Mouse (Mus musculus) right cerebral cortex, adult 18-20 months (tissue): ENCODE measurements around the gene Gpd1l.
"Not testable (repeated sequence)": the region's sequence is repeated elsewhere in the genome, so short reads cannot be mapped to it uniquely, and the experiment has no call there.

Source experiments
- DNase-seq: peaks from one replicate; pipeline ENCODE4 v3.0.0; 2022; ENCODE audit warnings: mixed read lengths

Gene Gpd1l

GRCm38 (mm10) chr9:114933723-114934171 is at the start of gene Gpd1l:
Gene Gpd1l, minus strand, starts transcription at chr9:114933987.
- peak; percentile 98 for DNase-seq

GRCm38 (mm10) chr9:114982689-114983360 is 49.0 kb upstream of the Gpd1l start, which contains the start of gene Rps27rt:
Gene Rps27rt, minus strand, starts transcription at chr9:114982739.
- DNase-seq: peak; percentile 29

- peak; percentile 23 for DNase-seq
These were observed 46.2 kb upstream of the Gpd1l start for GRCm38 (mm10) chr9:114979969-114980368.

- peak; percentile 91 for DNase-seq
These were observed 44.7 kb upstream of the Gpd1l start, which contains the start of gene Osbpl10 for GRCm38 (mm10) chr9:114978281-114979111. Gene Osbpl10, plus strand, starts transcription at chr9:114978569.

GRCm38 (mm10) chr9:114977461-114978280 is 43.9 kb upstream of the Gpd1l start:
- peak; percentile 65 for DNase-seq

- DNase-seq: not testable (repeated sequence)
These were observed 32.5 kb upstream of the Gpd1l start for GRCm38 (mm10) chr9:114966286-114966685.

- peak; percentile 26 for DNase-seq
These were observed 30.3 kb upstream of the Gpd1l start for GRCm38 (mm10) chr9:114964093-114964492.

GRCm38 (mm10) chr9:114960844-114961243 is 27.1 kb upstream of the Gpd1l start:
- no peak for DNase-seq

GRCm38 (mm10) chr9:114960043-114960789 is 26.4 kb upstream of the Gpd1l start:
- DNase-seq: no peak

GRCm38 (mm10) chr9:114956945-114957344 is 23.2 kb upstream of the Gpd1l start:
- no peak for DNase-seq

- no peak for DNase-seq
These were observed 21.6 kb upstream of the Gpd1l start for GRCm38 (mm10) chr9:114955340-114955739.

- no peak for DNase-seq
These were observed 19.1 kb upstream of the Gpd1l start for GRCm38 (mm10) chr9:114952866-114953265.

- DNase-seq: no peak
These were observed 14.6 kb upstream of the Gpd1l start for GRCm38 (mm10) chr9:114948395-114948794.

- no peak for DNase-seq
These were observed 11.8 kb upstream of the Gpd1l start for GRCm38 (mm10) chr9:114945576-114945975.

GRCm38 (mm10) chr9:114944642-114945041 is 10.9 kb upstream of the Gpd1l start:
- DNase-seq: no peak

- DNase-seq: no peak
These were observed 2.9 kb upstream of the Gpd1l start for GRCm38 (mm10) chr9:114936687-114937086.

- DNase-seq: no peak
These were observed 1.5 kb upstream of the Gpd1l start for GRCm38 (mm10) chr9:114935321-114935720.

GRCm38 (mm10) chr9:114934231-114934630 is 444 bp upstream of the Gpd1l start:
- no peak for DNase-seq

GRCm38 (mm10) chr9:114933037-114933722 is 607 bp downstream of the Gpd1l start:
- no peak for DNase-seq

GRCm38 (mm10) chr9:114932607-114933006 is 1.2 kb downstream of the Gpd1l start:
- DNase-seq: no peak

- peak; percentile 47 for DNase-seq
These were observed 3.2 kb downstream of the Gpd1l start for GRCm38 (mm10) chr9:114930464-114931090.
